Mouse (Mus musculus) spleen, embryonic (tissue): ENCODE data around the gene Cryzl2.

Source experiments
- CTCF ChIA-PET: fragments of 350-600 bp; sonication (Branson Sonifier 250); formaldehyde crosslinking; loops from one replicate; lab custom pipeline; 2022; lab: Charles Lee

The Cryzl2 gene

DNA sequence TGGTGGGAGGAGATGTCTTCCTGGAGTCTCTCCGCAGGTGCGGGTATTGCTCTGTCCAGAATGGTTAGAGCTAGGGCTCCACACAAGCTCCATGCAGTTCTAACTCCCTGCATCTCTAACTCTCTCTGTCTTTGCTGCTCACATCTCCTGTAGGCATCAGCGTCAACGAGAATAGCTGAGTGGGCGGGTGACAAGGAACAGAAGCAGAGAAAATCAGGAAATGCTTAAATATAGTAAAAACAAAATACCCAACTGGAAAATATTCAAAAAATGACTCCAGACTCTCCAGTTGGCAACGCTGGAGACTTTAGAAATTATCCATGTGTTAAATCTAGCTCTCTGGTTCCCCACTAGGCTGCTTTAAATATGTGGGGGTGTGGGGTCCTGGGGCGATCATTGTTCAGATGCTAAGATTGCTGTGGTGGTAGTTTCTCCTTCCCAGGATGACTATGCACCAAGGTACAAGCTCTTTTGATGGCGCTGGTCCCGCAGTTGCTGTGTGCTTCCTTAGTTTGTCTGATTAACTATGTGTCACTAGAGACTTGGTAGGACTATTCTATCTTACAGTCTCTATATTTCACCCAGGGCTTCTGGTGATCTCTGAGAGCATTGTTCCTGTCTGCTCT is 12.5 kb downstream of the Cryzl2 start:
- CTCF ChIA-PET, result no interaction called here

DNA sequence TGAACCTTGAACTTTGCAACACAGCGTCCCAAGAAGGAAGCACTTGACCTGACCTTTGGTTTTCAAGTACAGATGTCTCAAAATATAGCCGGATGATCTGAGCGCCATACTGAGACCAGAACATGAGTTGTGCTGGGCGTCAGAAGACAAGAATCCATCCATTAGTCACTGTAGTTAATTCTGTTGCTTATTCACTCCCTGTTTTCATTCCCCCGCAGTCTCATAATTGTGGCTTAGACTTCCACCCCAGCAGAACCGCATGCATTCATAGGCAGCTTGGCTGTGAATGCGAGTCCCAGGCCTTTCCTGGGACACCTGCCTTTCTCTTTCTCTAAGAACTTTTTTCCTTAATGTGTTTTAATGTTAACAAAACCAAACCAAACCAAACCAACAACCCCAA is 14.3 kb downstream of the Cryzl2 start:
- CTCF ChIA-PET, result no interaction called here

DNA sequence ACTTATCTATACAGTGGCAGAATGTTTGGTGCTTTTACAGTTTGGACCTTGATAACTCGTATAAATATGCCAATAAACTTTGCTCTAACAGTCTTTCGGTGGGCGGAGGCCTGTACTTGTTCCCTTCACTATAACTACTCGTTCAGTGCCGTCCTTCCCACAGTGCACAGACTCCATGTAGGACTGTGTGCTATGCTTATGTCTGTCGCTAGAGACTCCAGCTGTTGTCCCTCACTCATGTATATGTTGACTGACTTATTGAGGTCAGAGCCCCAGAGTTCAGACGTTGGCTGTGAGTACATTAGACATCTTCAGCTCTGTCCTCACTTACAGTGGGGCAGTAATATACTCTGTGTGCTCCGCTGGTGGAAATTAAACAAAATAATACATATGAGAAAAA is 16.5 kb downstream of the Cryzl2 start:
- CTCF ChIA-PET, result no interaction called here

DNA sequence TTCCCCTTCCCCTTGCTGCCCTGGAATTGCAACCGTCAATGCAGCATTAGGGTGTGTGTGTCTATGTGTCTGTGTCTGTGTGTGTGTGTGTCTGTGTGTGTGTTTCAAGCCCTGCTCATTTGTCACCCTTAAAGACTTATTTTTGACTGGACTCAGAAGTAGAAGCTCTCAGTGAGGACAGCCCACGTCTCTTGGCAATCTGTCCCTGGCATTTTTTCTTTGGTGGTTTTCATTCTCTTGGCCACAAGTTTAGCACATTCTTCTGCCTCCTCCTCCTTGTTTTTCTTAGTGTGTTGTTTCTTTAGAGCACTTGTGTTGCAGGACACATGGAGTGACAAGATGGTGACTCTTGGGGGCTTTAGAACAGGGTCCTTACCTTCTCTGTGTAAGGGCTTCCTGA is 17.9 kb downstream of the Cryzl2 start:
- CTCF ChIA-PET, result interaction anchor here (0.7 kb wide), 1 partner anchor 552 kb away, joined by 10 read pairs; no protein-coding TSS in a partner anchor

DNA sequence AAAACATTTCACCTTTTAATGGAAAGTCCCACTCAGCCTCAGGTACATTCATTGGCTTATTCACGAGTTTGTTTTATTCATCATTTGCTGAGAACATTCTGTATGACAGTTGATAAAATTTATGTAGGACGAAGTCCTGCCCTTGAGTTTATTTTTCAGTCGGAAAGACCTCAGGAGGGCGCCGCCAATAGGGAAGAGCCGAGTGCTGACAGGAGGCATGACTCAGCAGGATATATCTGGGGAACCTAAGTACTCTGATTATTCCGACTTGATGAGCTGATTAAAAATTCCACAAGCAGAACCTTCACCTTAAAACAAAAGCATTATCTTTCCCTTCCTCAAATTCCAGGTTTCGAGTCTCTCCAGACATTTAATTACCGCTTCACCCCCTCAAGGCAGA is 21.7 kb downstream of the Cryzl2 start:
- CTCF ChIA-PET, result no interaction called here

DNA sequence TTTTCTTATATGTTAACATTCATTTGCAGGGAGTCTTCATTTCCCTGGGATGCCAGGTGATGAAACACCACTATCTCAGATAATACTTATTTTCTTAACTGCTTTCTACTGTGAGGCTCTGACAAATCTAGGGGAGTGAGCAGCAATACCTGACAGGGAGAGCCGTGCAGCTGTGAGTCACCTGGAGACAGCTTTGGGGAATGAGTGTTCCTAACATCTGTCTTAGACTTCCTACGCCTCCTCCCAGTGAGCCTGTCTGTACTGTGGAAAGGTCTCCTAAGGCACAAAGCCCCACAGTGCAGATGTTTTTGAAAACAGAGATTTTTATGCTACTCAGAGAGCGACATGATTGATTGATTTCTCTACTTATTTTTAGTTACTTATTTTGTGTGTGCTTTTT is 22.5 kb downstream of the Cryzl2 start:
- CTCF ChIA-PET, result no interaction called here

DNA sequence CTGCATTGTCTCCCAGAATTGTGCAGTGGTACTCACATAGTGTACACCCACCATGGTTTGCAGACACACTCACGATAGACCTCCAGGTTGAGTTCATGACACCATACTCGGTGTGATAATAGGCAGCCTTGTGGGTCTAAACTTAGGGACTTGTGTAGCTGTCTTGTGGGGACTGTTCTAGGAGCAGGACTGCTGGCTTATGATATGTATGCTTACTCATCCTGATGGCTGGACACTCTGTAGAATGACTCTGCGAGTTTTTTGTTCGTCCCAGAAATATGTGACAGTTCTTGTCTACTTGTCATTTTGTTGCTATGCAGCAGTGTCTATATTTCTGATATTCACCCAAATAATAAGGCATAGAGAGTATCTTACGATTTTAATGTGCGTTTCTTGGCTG is 23.3 kb downstream of the Cryzl2 start:
- CTCF ChIA-PET, result no interaction called here

DNA sequence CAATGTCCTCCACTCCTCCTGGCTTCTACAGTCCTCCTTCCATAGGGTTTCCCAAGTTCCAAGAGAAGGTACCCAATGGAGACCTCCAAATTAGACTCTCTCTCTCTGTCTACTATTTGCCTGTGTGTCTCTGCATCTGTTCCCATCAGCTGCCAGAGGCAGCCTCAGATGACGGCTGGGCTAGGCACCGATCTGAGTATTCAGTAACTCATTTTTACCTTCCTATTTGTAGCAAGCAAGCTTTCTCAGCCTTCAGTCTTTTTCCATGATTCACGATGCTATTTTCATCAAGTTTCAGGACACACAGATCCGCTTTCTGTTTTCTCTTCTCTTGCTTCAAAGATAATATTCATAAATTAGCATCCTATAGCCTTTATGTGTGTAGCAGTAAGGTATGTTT is 25.8 kb downstream of the Cryzl2 start:
- CTCF ChIA-PET, result no interaction called here

DNA sequence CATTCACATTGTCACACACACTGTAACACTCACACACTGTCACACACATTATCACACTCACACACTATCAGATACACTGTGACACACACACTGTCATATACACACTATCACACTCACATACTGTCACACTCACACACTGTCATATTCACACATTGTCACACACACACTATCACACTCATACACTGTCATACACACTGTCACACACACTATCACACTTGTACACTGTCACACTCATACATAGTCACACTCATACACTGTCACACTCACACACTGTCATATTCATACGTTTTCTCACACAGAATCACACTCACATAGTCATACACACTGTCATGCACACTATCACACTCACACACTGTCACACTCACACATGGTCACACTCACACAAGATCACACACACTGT is 42.3 kb downstream of the Cryzl2 start:
- CTCF ChIA-PET, result no interaction called here

DNA sequence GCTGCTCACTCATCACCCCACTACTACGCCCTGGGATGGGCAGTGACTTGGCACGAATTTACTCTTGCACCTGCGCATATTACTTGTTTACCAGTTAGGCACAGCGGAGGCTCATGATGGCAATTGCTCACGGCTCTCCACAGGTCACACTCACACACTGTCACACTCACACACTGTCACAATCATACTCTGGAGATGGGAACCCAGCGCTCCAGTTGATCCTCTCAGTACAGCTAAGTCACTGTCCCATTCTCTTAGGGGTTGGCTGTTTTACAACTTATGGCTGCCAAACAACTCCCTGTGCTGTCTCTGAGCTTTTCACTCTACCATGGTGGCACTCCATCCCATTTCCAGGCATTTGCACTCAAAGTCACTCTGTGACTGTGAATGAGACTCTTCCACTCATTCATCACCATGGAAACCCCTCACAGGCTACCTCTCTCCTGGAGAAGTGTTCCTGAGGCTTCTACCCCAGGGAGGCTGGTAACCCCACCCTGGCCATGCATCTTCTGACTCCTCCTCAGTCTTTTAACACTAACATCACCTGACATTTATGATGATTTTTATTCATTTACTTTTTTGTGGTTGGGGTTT is 43.1 kb downstream of the Cryzl2 start:
- CTCF ChIA-PET, result no interaction called here

DNA sequence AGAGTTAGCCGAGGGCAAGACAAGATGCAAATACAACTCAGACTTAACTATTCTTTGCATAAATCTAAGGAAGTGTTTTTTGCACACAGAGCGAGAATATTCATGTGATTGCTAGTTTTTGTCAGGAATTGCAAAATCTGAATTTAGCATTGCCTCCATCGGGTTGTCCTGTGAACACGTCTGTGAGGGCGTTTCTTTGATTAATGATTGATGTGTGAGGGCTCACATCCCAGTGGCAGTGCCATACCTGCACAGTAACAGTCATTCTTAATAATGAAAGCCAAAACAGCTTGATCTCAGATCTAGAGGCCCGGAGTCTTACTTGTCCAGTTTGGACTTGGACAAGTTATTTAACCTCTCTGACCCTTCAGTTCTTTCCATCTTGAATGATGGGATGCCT is 44.7 kb downstream of the Cryzl2 start:
- CTCF ChIA-PET, result no interaction called here

DNA sequence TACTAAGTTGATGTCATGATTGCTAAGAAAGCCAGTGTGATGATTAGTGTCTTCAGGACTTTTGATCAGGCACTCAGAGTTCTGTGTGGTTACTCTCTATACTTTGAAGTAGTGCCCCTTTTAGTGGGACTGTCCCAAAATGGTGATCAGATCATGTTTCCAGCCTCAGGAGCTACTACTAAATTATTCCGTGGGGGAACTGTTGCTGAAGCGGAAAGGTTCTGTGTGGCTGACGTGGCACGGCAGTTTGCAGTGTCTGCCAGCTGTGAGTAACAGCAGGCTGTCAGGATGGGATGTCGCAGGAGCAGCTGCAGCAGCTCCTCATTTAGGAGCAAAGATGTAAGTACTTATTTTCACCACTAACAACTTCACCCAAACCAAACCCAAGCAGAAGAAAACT is 48.1 kb downstream of the Cryzl2 start, which contains the start of gene Sec16b:
Sec16b (plus strand) TSS at position 207 of the 400 bp plus-strand sequence.
- CTCF ChIA-PET, result no interaction called here

DNA sequence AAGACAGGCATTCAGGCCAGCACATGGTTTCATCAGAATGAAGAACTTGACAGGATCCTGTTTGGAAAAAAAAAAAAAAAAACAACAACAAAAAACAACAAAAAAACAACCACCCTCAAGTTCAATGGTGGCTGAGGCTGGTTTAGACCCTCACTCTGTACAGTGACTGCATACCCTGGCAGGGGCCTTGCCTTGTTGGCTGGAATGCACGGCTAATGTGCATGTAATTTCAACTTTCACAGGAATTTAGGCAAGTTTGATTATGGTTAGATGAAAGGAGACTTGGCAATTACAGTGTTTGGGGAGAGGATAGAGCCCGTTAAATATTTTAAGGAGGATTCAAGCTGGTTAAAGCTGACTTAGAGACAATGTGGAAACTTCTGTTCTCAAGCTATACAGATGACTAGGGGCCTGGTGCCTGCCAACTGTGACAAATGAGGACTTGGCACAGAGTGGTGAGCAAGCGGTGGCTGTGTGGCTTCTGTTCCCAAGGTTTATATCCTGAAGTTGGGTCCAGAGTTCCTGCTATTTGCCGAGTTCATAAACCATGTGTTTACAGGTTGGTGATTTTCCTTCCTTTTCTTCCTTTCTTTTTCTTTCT is 48.7 kb downstream of the Cryzl2 start:
- CTCF ChIA-PET, result no interaction called here

DNA sequence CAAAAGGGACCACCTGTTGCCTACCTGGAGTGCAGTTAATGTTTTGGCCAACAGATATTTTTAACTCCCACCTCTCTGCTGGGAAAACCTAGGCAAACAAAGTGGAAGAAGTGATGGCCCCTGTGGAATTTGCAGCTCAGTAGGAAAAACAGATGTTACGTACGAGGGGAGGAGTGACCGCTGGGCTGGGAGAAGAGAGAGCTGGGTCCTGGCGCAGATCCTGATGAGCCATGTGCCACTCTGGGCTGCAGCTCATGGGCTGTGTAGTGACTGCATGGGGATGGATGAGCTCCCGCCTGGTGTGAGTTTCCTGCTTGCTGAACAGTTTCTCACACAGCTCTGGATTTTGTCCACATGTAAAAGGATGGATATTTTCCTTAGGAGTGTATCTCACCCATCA is 49.4 kb downstream of the Cryzl2 start:
- CTCF ChIA-PET, result no interaction called here

DNA sequence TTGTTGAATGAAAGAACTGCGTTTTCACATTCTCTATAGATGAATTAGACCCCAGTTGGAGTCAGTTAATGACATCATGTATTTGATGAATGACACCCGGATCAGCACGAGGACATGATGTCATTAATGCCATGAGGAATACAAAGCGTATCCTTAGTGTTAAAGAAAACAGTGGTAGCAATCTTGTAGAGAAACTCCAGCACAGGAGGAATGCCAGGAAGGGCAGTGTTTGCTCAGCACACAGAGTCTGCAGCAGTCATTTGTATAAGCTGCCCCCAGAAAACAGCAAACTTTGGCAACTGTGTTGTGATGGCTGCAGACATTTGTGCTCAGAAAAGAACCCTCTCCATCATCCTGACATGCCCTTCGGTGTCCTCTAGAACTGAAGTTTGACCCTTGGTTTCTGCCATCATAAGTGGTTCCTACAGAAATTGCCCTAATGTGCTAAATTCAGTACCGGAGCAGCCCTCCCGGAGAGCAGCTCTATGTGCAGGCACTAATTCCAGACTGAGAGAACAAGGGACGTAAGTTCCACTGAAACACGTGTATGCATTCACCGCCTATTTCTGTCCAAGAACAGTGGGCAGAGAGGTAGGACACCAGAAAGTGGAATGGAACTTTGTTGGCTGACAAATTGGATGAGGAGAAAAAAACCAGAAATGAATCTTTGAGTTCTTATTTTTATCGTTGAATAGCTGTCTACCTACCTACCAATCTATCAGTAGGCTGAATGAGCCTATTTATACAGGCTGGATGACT is 54.5 kb downstream of the Cryzl2 start:
- CTCF ChIA-PET, result no interaction called here

DNA sequence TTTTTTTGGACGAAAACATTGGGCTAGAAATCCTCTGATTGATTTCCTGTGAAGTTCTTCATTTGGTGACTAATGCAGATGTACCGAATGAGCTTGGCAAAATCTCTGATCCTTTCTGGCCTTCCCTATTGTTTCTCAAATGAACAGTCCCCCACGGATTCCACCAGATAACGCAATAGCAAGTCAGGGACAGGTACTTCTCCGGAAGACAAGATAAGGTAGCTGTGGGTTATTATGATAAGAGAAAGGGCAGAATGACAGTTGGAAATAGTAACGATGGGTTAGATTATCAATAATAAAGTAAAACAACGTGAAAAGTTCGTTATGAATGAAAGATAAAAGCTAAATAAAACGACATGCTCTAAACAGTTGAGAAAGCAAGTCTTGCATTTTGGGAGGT is 55.2 kb downstream of the Cryzl2 start:
- CTCF ChIA-PET, result no interaction called here

DNA sequence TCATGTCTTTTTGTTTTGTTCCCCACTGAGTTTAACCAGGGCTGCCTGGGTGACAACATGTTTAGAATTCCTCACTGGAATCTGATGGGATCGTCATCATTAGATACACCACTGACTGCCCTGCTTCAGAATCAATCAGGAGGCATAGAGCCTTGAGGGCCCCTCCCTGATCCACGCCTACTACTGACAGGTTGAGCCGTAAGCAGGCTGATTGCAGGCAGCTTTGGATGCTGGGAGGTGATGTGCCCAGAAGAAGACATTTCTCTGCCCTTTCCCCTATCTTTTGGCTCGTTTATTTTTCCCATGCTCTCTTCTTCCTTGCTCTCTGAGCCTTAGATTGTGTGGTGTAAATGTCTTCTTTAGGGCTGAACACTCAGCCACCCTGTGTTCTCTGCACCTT is 55.9 kb downstream of the Cryzl2 start:
- CTCF ChIA-PET, result no interaction called here

DNA sequence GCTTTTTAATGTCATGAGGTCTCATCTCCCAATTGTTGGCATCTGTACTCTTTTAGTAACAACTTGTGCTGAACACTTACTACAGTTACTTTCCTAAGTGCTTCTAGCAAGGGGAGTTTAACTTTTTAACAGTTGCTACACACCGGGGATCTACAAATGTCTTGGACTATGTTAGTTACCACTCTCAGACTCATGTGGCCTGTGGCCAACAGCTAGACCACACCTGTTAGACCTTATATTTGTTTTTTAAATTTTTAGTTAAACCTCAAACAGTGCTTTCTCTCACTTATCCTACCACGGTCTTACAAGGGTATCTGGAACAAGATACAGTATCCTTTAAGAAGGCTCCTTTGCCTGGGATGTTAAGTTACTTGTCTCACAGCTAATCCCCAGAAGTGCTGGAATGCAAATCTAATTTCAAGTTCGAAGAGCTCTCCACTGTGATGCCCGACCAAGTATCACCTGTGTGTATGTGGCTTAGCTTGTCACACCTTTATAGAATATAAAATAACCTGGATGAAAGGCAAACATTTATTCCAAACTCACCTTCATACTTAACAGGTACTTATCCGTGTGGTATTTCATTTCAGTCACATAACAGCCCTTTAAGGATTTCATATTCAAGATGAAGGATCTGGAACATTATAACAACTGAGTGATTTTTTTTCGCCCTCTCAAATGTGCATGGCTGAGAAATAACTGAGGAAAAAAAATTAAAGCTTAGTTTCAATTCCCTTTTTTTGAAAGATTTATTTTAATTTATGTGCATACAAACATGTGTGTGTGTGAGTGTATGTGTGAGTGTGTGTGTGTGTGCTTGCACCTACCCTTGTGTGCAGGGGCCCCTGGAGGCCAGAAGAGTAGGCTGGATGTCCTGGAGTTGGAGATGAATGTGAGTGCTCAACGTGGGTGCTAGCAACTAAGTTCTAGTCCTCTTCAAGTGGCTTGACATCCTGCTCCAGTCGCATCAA is 58.7 kb downstream of the Cryzl2 start:
- CTCF ChIA-PET, result no interaction called here

DNA sequence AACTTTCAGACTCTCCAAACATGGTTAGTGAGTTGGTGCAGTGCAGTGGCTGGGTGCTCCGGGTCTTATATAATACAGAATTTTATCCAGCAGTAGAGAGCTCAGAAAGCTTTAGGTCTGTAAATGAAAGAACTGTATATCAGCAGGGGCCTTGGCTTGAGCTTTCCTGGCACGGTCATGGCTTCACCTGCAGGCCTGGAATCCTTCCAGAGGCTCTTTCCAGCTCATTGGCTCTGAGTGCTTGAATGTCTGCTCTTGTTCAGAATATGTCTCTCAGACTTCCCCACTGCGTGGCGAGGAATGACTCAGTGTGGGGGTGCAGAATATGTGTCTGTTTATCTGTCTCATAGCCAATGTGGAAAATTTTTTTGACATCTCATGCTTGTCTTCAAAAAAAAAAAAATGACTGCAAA is 59.7 kb downstream of the Cryzl2 start:
- CTCF ChIA-PET, result no interaction called here

DNA sequence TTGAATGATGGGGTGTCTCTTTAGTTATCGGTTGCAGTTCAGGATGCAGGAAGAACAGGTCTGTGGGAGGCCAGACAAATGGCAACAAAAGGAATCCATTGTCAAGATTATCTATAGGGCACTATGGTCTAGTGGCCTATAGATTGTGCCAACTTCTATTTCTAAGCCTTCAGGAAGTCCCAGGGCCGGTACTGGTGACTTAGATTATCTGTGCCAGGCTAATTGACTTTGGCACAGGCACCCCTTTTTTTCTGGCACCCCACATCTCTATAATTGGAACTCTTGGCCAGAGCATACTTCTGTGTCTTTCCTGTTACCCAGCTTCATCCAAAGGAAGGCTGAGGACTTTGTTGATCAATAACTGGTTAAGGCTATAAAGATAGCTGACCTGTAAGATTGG is 61.0 kb downstream of the Cryzl2 start:
- CTCF ChIA-PET, result no interaction called here

DNA sequence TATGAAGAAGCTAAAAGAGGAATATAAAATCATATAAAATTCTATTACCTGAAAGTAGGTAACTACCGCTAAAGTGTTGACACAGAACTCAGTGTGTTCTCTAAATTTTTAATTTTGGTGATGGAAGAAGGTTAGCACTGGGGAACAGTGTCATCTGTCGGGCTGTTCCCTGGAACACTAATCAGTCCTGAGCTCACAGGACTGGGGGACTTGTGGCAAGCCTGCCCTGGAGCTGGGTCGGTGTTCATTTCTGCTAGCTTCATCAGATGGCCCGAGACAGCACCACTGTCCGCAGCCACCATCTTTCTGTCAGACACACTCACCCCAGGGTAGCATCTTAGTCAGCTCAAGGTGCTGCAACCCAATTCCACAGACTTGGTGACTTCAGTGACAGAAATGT is 63.9 kb downstream of the Cryzl2 start:
- CTCF ChIA-PET, result no interaction called here

DNA sequence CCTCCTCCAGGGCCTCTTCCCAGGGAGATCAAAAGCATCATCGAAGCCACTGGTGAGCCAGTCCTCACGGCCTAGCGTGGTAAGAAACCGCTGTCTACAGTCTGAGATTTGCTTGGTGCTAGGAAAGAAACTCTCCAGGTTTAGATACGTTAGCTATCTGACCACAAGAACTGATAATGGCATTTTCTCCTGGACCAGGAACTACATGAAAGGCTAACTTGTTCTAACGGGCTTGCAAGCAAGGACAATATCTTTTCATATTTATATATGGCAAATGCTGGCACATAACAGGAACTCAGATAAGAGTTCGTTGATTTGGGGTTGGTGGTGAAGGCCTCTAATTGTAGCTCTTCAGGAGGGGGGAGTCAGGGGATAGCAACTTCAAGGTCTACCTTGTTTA is 66.4 kb downstream of the Cryzl2 start:
- CTCF ChIA-PET, result no interaction called here
